Mouse (Mus musculus) liver, embryonic 14.5 days (tissue): ENCODE results near the gene Drap1. TPM values are rescaled to one million over a fixed set of nuclear protein-coding genes. Genes with fewer than 3 reads are reported as not detected.

Experiments used
- ATAC-seq: fragments of 200-750 bp; cut with Nextera tagmentation; 2 replicates; pipeline ENCODE4 v1.8.0; 2017; ENCODE audit warnings: moderate number of reproducible peaks, mild to moderate bottlenecking, moderate library complexity; ENCODE audit not compliant: insufficient read depth
- DNase-seq, 3 experiments: peaks; one replicate each; pipeline ENCODE4 v3.0.0-alpha.2; 2012 to 2013; ENCODE audit warnings: low read depth in 3 of 3, low spot score in 3 of 3
- H3K27ac ChIP-seq: fragments of 300-500 bp; sonication (generic); 2 replicates; pipeline ENCODE4 v1.5.1; 2014; ENCODE audit warnings: moderate library complexity, mild to moderate bottlenecking, control low read depth, inconsistent platforms
- H3K27me3 ChIP-seq: fragments of 300-500 bp; sonication (generic); 2 replicates; pipeline ENCODE4 v1.6.1; 2014; ENCODE audit warnings: mild to moderate bottlenecking, low read length, moderate library complexity; ENCODE audit not compliant: control insufficient read depth, insufficient read depth
- H3K36me3 ChIP-seq: fragments of 300-500 bp; sonication (generic); replicated peaks from 2 replicates; pipeline ENCODE4 v1.6.1; 2014; ENCODE audit warnings: low read depth; ENCODE audit not compliant: control insufficient read depth, insufficient read depth
- H3K4me1 ChIP-seq, 2 experiments: fragments of 200-500 bp in 1 of 2; fragments of 300-500 bp in 1 of 2; sonication (generic) in 1 of 2; replicated peaks; 2 replicates each; pipeline ENCODE4 v1.6.1; 2012 to 2014; ENCODE audit warnings: antibody characterized with exemption in 1 of 2, inconsistent platforms in 1 of 2, low read length in 1 of 2; ENCODE audit not compliant: control insufficient read depth in 2 of 2, insufficient read depth in 2 of 2
- H3K4me2 ChIP-seq: fragments of 300-500 bp; sonication (generic); 2 replicates; pipeline ENCODE4 v1.6.1; 2014; ENCODE audit warnings: low read depth, mild to moderate bottlenecking, control low read depth, moderate library complexity
- H3K4me3 ChIP-seq, 2 experiments: fragments of 200-500 bp in 1 of 2; fragments of 300-500 bp in 1 of 2; sonication (generic) in 1 of 2; 2 replicates each; pipeline ENCODE4 v1.5.1; 2012 to 2014; ENCODE audit warnings: low read depth in 2 of 2, low read length in 2 of 2, mild to moderate bottlenecking in 2 of 2, control low read depth in 1 of 2, inconsistent platforms in 1 of 2, moderate library complexity in 1 of 2; ENCODE audit not compliant: insufficient read depth in 1 of 2
- H3K9ac ChIP-seq: fragments of 300-500 bp; sonication (generic); replicated peaks from 2 replicates; pipeline ENCODE4 v1.6.1; 2014; ENCODE audit warnings: mild to moderate bottlenecking, control low read depth, moderate library complexity
- H3K9me3 ChIP-seq: fragments of 300-500 bp; sonication (generic); 2 replicates; pipeline ENCODE4 v1.6.1; 2016; ENCODE audit warnings: low read length, mixed read lengths; ENCODE audit not compliant: control insufficient read depth
- CTCF ChIP-seq: IDR thresholded peaks from 2 replicates; pipeline ENCODE4 v1.5.1; 2016; ENCODE audit warnings: antibody characterized with exemption, low read depth, control low read depth
- EP300 ChIP-seq: IDR thresholded peaks from 2 replicates; pipeline ENCODE4 v1.6.1; 2016; ENCODE audit warnings: antibody characterized with exemption, low read depth
- WGBS: fragments of 180-500 bp; shearing (Covaris S2); extraction: QIAGEN DNeasy Blood & Tissue Kit; methylation state at CpG from one replicate; pipeline ENCODE4 v1.1.7; 2014; ENCODE audit not compliant: insufficient replicate concordance; 5-methylcytosine and 5-hydroxymethylcytosine counted together
- polyA plus RNA-seq, 2 experiments: library from polyadenylated mRNA; depleted of rRNA in 1 of 2; stranded (reverse) in 1 of 2; unstranded in 1 of 2; fragments of >200 nt; fragmentation: Nextera tagmentation in 1 of 2; extraction: Ambion mirVana in 1 of 2; gene quantifications; 2 replicates each; pipeline versions ENCODE4 v1.2.1 to v1.2.3; 2012 to 2014

Drap1 gene
- polyA plus RNA-seq, 2 experiments, result 58.5 to 64.0 TPM

DNA sequence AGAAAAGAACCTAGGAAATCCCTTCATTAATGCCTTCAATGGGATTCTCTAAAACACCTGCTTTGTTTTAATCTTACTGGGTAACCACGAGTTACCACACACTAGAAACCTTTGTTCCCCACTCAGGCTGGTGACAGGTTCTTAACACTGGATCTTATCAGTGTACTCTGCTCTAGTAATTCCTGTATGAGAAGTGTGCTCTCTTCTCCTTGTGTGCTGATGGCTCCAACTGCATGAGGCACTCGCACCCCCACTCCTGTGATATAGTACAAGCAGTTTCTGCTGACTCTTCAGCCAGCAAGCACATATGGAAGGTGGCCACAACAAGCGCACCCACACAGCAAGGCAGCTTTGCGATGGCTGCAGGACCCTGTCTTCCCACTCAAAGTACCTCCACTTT is 50.6 kb downstream of the Drap1 start:
- Histone ChIP-seq H3K9me3 (no peaks in the 10 kb centered on the region), H3K9ac (no peak overlapping the region), H3K27ac (no peak overlapping the region), H3K4me3 (no peak overlapping the region), H3K4me1 (no peaks in the 10 kb centered on the region), H3K27me3 (no peaks in the 10 kb centered on the region), H3K36me3 (peaks cover 38% of the 10 kb centered on the region), H3K4me2 (no peak overlapping the region)
- WGBS, result 70% methylated on average over 4 of the region's 4 CpGs
- TF ChIP-seq EP300 (no peak), CTCF (no peak)
- no peak for ATAC-seq
- DNase-seq, result no peak

Other genes starting within 250 kb of the Drap1 start
- 8.3 and 10.5 TPM in 2 replicates for gene Pacs1, start 151.9 kb downstream of the Drap1 start, polyA plus RNA-seq (2012; rRNA removed)
- 8.2 and 9.9 TPM in 2 replicates for gene Pacs1, start 151.9 kb downstream of the Drap1 start, polyA plus RNA-seq (2014; fragmentation: Nextera tagmentation; extraction: Ambion mirVana)
- gene Sf3b2, start 129.5 kb downstream of the Drap1 start, polyA plus RNA-seq (2012; rRNA removed), result 45.0 and 52.5 TPM in 2 replicates
- gene Sf3b2, start 129.5 kb downstream of the Drap1 start, polyA plus RNA-seq (2014; fragmentation: Nextera tagmentation; extraction: Ambion mirVana), result 98.4 and 116 TPM in 2 replicates
- 0.03 and 0.08 TPM in 2 replicates for gene Gal3st3, start 126.6 kb downstream of the Drap1 start, polyA plus RNA-seq (2012; rRNA removed)
- gene Gal3st3, start 126.6 kb downstream of the Drap1 start, polyA plus RNA-seq (2014; fragmentation: Nextera tagmentation; extraction: Ambion mirVana), result 0.04 TPM in 1 of 2 replicates, not detected in the other
- not detected in 2 replicates for gene Catsper1, start 89.2 kb downstream of the Drap1 start, polyA plus RNA-seq (2012; rRNA removed)
- gene Catsper1, start 89.2 kb downstream of the Drap1 start, polyA plus RNA-seq (2014; fragmentation: Nextera tagmentation; extraction: Ambion mirVana), result not detected in 2 replicates
- gene Cst6, start 75.4 kb downstream of the Drap1 start, polyA plus RNA-seq (2012; rRNA removed), result 0.01 and 0.06 TPM in 2 replicates
- 0.43 TPM in 1 of 2 replicates, not detected in the other for gene Cst6, start 75.4 kb downstream of the Drap1 start, polyA plus RNA-seq (2014; fragmentation: Nextera tagmentation; extraction: Ambion mirVana)
- 18.4 and 22.0 TPM in 2 replicates for gene Eif1ad, start 58.2 kb downstream of the Drap1 start, polyA plus RNA-seq (2012; rRNA removed)
- gene Eif1ad, start 58.2 kb downstream of the Drap1 start, polyA plus RNA-seq (2014; fragmentation: Nextera tagmentation; extraction: Ambion mirVana), result 22.9 and 24.3 TPM in 2 replicates
- gene Banf1, start 57.8 kb downstream of the Drap1 start, polyA plus RNA-seq (2012; rRNA removed), result 116 and 125 TPM in 2 replicates
- 263 and 278 TPM in 2 replicates for gene Banf1, start 57.8 kb downstream of the Drap1 start, polyA plus RNA-seq (2014; fragmentation: Nextera tagmentation; extraction: Ambion mirVana)
- gene Sart1, start 36.3 kb downstream of the Drap1 start, polyA plus RNA-seq (2012; rRNA removed), result 13.1 and 21.7 TPM in 2 replicates
- gene Sart1, start 36.3 kb downstream of the Drap1 start, polyA plus RNA-seq (2014; fragmentation: Nextera tagmentation; extraction: Ambion mirVana), result 24.1 and 26.6 TPM in 2 replicates
- gene Tsga10ip, start 22.5 kb downstream of the Drap1 start, polyA plus RNA-seq (2012; rRNA removed), result not detected in 2 replicates
- 0.09 TPM in 1 of 2 replicates, not detected in the other for gene Tsga10ip, start 22.5 kb downstream of the Drap1 start, polyA plus RNA-seq (2014; fragmentation: Nextera tagmentation; extraction: Ambion mirVana)
- gene AI837181, start 165 bp upstream of the Drap1 start, polyA plus RNA-seq (2012; rRNA removed), result 16.7 and 19.9 TPM in 2 replicates
- gene AI837181, start 165 bp upstream of the Drap1 start, polyA plus RNA-seq (2014; fragmentation: Nextera tagmentation; extraction: Ambion mirVana), result 10.7 and 11.9 TPM in 2 replicates
- 0.02 TPM in 1 of 2 replicates, not detected in the other for gene Fosl1, start 22.6 kb upstream of the Drap1 start, polyA plus RNA-seq (2012; rRNA removed)
- gene Fosl1, start 22.6 kb upstream of the Drap1 start, polyA plus RNA-seq (2014; fragmentation: Nextera tagmentation; extraction: Ambion mirVana), result not detected in 2 replicates
- 1.00 and 1.4 TPM in 2 replicates for gene Ccdc85b, start 32.9 kb upstream of the Drap1 start, polyA plus RNA-seq (2012; rRNA removed)
- gene Ccdc85b, start 32.9 kb upstream of the Drap1 start, polyA plus RNA-seq (2014; fragmentation: Nextera tagmentation; extraction: Ambion mirVana), result 1.0 and 1.2 TPM in 2 replicates
- gene Fibp, start 35.6 kb upstream of the Drap1 start, polyA plus RNA-seq (2012; rRNA removed), result 19.1 and 22.9 TPM in 2 replicates
- gene Fibp, start 35.6 kb upstream of the Drap1 start, polyA plus RNA-seq (2014; fragmentation: Nextera tagmentation; extraction: Ambion mirVana), result 20.8 and 30.6 TPM in 2 replicates
- 0.27 and 0.37 TPM in 2 replicates for gene Ctsw, start 43.5 kb upstream of the Drap1 start, polyA plus RNA-seq (2012; rRNA removed)
- 0.21 and 0.25 TPM in 2 replicates for gene Ctsw, start 43.5 kb upstream of the Drap1 start, polyA plus RNA-seq (2014; fragmentation: Nextera tagmentation; extraction: Ambion mirVana)
- 11.4 and 17.5 TPM in 2 replicates for gene Efemp2, start 49.0 kb upstream of the Drap1 start, polyA plus RNA-seq (2012; rRNA removed)
- 11.4 and 11.6 TPM in 2 replicates for gene Efemp2, start 49.0 kb upstream of the Drap1 start, polyA plus RNA-seq (2014; fragmentation: Nextera tagmentation; extraction: Ambion mirVana)
- 11.3 and 11.4 TPM in 2 replicates for gene Mus81, start 63.4 kb upstream of the Drap1 start, polyA plus RNA-seq (2012; rRNA removed)
- 13.8 and 15.6 TPM in 2 replicates for gene Mus81, start 63.4 kb upstream of the Drap1 start, polyA plus RNA-seq (2014; fragmentation: Nextera tagmentation; extraction: Ambion mirVana)
- 432 and 443 TPM in 2 replicates for gene Cfl1, start 65.5 kb upstream of the Drap1 start, polyA plus RNA-seq (2012; rRNA removed)
- gene Cfl1, start 65.5 kb upstream of the Drap1 start, polyA plus RNA-seq (2014; fragmentation: Nextera tagmentation; extraction: Ambion mirVana), result 1,304 and 1,332 TPM in 2 replicates
- gene 1700020D05Rik, start 78.8 kb upstream of the Drap1 start, polyA plus RNA-seq (2012; rRNA removed), result 0.81 TPM in 2 replicates
- not detected in 2 replicates for gene 1700020D05Rik, start 78.8 kb upstream of the Drap1 start, polyA plus RNA-seq (2014; fragmentation: Nextera tagmentation; extraction: Ambion mirVana)
- 9.0 and 9.3 TPM in 2 replicates for gene Snx32, start 85.6 kb upstream of the Drap1 start, polyA plus RNA-seq (2012; rRNA removed)
- 4.7 and 5.5 TPM in 2 replicates for gene Snx32, start 85.6 kb upstream of the Drap1 start, polyA plus RNA-seq (2014; fragmentation: Nextera tagmentation; extraction: Ambion mirVana)
- 0.01 and 0.02 TPM in 2 replicates for gene Ovol1, start 135.7 kb upstream of the Drap1 start, polyA plus RNA-seq (2012; rRNA removed)
- not detected in 2 replicates for gene Ovol1, start 135.7 kb upstream of the Drap1 start, polyA plus RNA-seq (2014; fragmentation: Nextera tagmentation; extraction: Ambion mirVana)
- 1.3 and 1.5 TPM in 2 replicates for gene Ap5b1, start 143.0 kb upstream of the Drap1 start, polyA plus RNA-seq (2012; rRNA removed)
- gene Ap5b1, start 143.0 kb upstream of the Drap1 start, polyA plus RNA-seq (2014; fragmentation: Nextera tagmentation; extraction: Ambion mirVana), result 1.4 and 1.8 TPM in 2 replicates
- gene Rnaseh2c, start 176.9 kb upstream of the Drap1 start, polyA plus RNA-seq (2012; rRNA removed), result 69.9 and 87.7 TPM in 2 replicates
- 115 and 129 TPM in 2 replicates for gene Rnaseh2c, start 176.9 kb upstream of the Drap1 start, polyA plus RNA-seq (2014; fragmentation: Nextera tagmentation; extraction: Ambion mirVana)
- gene Kat5, start 185.3 kb upstream of the Drap1 start, polyA plus RNA-seq (2012; rRNA removed), result 21.0 and 25.6 TPM in 2 replicates
- gene Kat5, start 185.3 kb upstream of the Drap1 start, polyA plus RNA-seq (2014; fragmentation: Nextera tagmentation; extraction: Ambion mirVana), result 8.5 and 10.0 TPM in 2 replicates
- 14.8 and 19.9 TPM in 2 replicates for gene Rela, start 212.5 kb upstream of the Drap1 start, polyA plus RNA-seq (2012; rRNA removed)
- gene Rela, start 212.5 kb upstream of the Drap1 start, polyA plus RNA-seq (2014; fragmentation: Nextera tagmentation; extraction: Ambion mirVana), result 18.9 and 21.9 TPM in 2 replicates
- gene Sipa1, start 238.7 kb upstream of the Drap1 start, polyA plus RNA-seq (2012; rRNA removed), result 27.5 and 33.2 TPM in 2 replicates
- gene Sipa1, start 238.7 kb upstream of the Drap1 start, polyA plus RNA-seq (2014; fragmentation: Nextera tagmentation; extraction: Ambion mirVana), result 14.3 and 18.9 TPM in 2 replicates